17 mouse cellular contexts compared by ENCODE assay signal in genomic region chr8:117742431-117743012, GRCm38 (mm10). TPM values are rescaled to one million over a fixed set of nuclear protein-coding genes. Genes with fewer than 3 reads are reported as not detected.
DNase-seq lines count a peak whose midpoint lies in the region; ATAC-seq and TF ChIP-seq lines count a peak whose summit lies in the region.
"Had no signal": no experiment of that assay in that cellular context is flagged by ENCODE, and none has a peak within 500 bp of the region (broad histone marks: within the 10 kb centered on the region; RNA-seq: fewer than 3 reads in every experiment).

No protein-coding gene starts in this region.

- H3K4me1 ChIP-seq in embryonic facial prominence, embryonic 14.5 days (ENCODE audit: control insufficient read depth, insufficient read depth, low read length), result no peaks in the 10 kb centered on the region
- no peaks in the 10 kb centered on the region for H3K4me1 ChIP-seq in embryonic facial prominence, embryonic 10.5 days
- no peaks in the 10 kb centered on the region for H3K4me1 ChIP-seq in midbrain, postnatal 0 days (ENCODE audit: insufficient read depth, low read length)
- H3K4me1 ChIP-seq in midbrain, embryonic 15.5 days, result no peaks in the 10 kb centered on the region
- peaks cover 23% of the 10 kb centered on the region; the same call in 1 of the 2 replicates for H3K4me1 ChIP-seq in small intestine, adult 2 months (ENCODE audit: control insufficient read depth, insufficient read depth, insufficient read length, low read length)

- no peak for TF ChIP-seq CTCF in midbrain, postnatal 0 days (IDR thresholded peaks at IDR 0.05)
- no peak for TF ChIP-seq CTCF in small intestine, adult 2 months (IDR thresholded peaks at IDR 0.05; ENCODE audit: extremely low read depth, insufficient read length, insufficient replicate concordance, low read depth, low read length)

- no peak overlapping the region for H3K4me2 ChIP-seq in embryonic facial prominence, embryonic 14.5 days (ENCODE audit: low read depth, low read length)
- H3K4me2 ChIP-seq in midbrain, postnatal 0 days (ENCODE audit: low read depth, low read length, poor library complexity, severe bottlenecking), result no peak overlapping the region
- H3K4me2 ChIP-seq in midbrain, embryonic 15.5 days, result no peak overlapping the region
- H3K4me2 ChIP-seq: lung, embryonic 14.5 days had no signal

- no peak for TF ChIP-seq POLR2A in small intestine, adult 2 months (IDR thresholded peaks at IDR 0.05; ENCODE audit: low read depth, low read length)

- H3K4me3 ChIP-seq in embryonic facial prominence, embryonic 14.5 days (ENCODE audit: low read depth, low read length), result no peak overlapping the region
- H3K4me3 ChIP-seq in embryonic facial prominence, embryonic 10.5 days, result no peak overlapping the region
- H3K4me3 ChIP-seq in midbrain, postnatal 0 days (ENCODE audit: low read depth, low read length), result no peak overlapping the region
- H3K4me3 ChIP-seq in midbrain, embryonic 15.5 days, result no peak overlapping the region
- no peak overlapping the region for H3K4me3 ChIP-seq in small intestine, adult 2 months (ENCODE audit: low read depth, low read length)
- H3K4me3 ChIP-seq: erythroblast, embryonic 14.5 days; heart, adult 2 months had no signal

- ATAC-seq in embryonic facial prominence, embryonic 14.5 days (ENCODE audit: low read depth), result no peak
- no peak for ATAC-seq in midbrain, postnatal 0 days (ENCODE audit: low FRiP score)
- no peak for ATAC-seq in midbrain, embryonic 15.5 days (replicated peaks)
- ATAC-seq: intestine, embryonic 16.5 days had no signal

- no peaks in the 10 kb centered on the region for H3K36me3 ChIP-seq in embryonic facial prominence, embryonic 14.5 days (ENCODE audit: control insufficient read depth, insufficient read depth, low read length)
- no peaks in the 10 kb centered on the region for H3K36me3 ChIP-seq in embryonic facial prominence, embryonic 10.5 days (replicated peaks)
- H3K36me3 ChIP-seq in midbrain, postnatal 0 days (ENCODE audit: insufficient read depth, low read length), result no peaks in the 10 kb centered on the region
- H3K36me3 ChIP-seq in midbrain, embryonic 15.5 days (replicated peaks), result no peaks in the 10 kb centered on the region
- 0 out of 2 replicates have a peak, but pooled peaks cover 3% of the 10 kb centered on the region for H3K36me3 ChIP-seq in small intestine, adult 2 months (ENCODE audit: control insufficient read depth, insufficient read depth, low read length)

- WGBS in embryonic facial prominence, embryonic 14.5 days, result 73% methylated on average over 15 of the region's 15 CpGs
- WGBS in embryonic facial prominence, embryonic 10.5 days, result 84% methylated on average over 15 of the region's 15 CpGs
- WGBS in midbrain, postnatal 0 days, result 76% methylated on average over 15 of the region's 15 CpGs
- WGBS in midbrain, embryonic 15.5 days, result 75% methylated on average over 15 of the region's 15 CpGs
- 48% methylated on average over 15 of the region's 15 CpGs for WGBS in small intestine, adult 2 months

- H3K27me3 ChIP-seq in embryonic facial prominence, embryonic 14.5 days (replicated peaks; ENCODE audit: control insufficient read depth, insufficient read depth, low read length), result no peaks in the 10 kb centered on the region
- H3K27me3 ChIP-seq in embryonic facial prominence, embryonic 10.5 days (replicated peaks; ENCODE audit: low read depth, poor library complexity, severe bottlenecking), result no peaks in the 10 kb centered on the region
- H3K27me3 ChIP-seq in midbrain, postnatal 0 days (ENCODE audit: insufficient read depth, low read length), result no peaks in the 10 kb centered on the region
- no peaks in the 10 kb centered on the region for H3K27me3 ChIP-seq in midbrain, embryonic 15.5 days (replicated peaks)
- no peaks in the 10 kb centered on the region for H3K27me3 ChIP-seq in small intestine, adult 2 months (ENCODE audit: control insufficient read depth, insufficient read depth, low read length)

- peak; percentile 29 for DNase-seq in embryonic facial prominence, embryonic 14.5 days (ENCODE audit: low spot score)
- no peak for DNase-seq in embryonic facial prominence, embryonic 10.5 days (ENCODE audit: low spot score)
- DNase-seq in midbrain, postnatal 0 days (ENCODE audit: low spot score), result peak; percentile 6
- DNase-seq in kidney, adult 9 months, result peak; percentile 89
- no peak for DNase-seq in layer of hippocampus, postnatal 36 days
- DNase-seq in right cerebral cortex, postnatal 10 days (ENCODE audit: low spot score in 2 of 2), result no peak
- DNase-seq: adrenal gland, adult 2 months; heart, adult 2 months; heart, postnatal 36 days; lung, embryonic 14.5 days; right cerebral cortex, postnatal 25 days had no signal

- H3K27ac ChIP-seq in embryonic facial prominence, embryonic 14.5 days (replicated peaks; ENCODE audit: low read depth, low read length), result no peak overlapping the region
- H3K27ac ChIP-seq in embryonic facial prominence, embryonic 10.5 days (replicated peaks), result no peak overlapping the region
- H3K27ac ChIP-seq in midbrain, postnatal 0 days (ENCODE audit: low read depth, low read length), result no peak overlapping the region
- no peak overlapping the region for H3K27ac ChIP-seq in midbrain, embryonic 15.5 days
- peak overlapping the region; percentile 85 for H3K27ac ChIP-seq in small intestine, adult 2 months (ENCODE audit: insufficient read depth, low read depth, low read length)
- H3K27ac ChIP-seq: heart, adult 2 months had no signal

- no peaks in the 10 kb centered on the region for H3K9me3 ChIP-seq in embryonic facial prominence, embryonic 14.5 days (ENCODE audit: control insufficient read depth, low read length)
- no peaks in the 10 kb centered on the region for H3K9me3 ChIP-seq in embryonic facial prominence, embryonic 10.5 days
- no peaks in the 10 kb centered on the region; the same call in 1 of the 2 replicates for H3K9me3 ChIP-seq in midbrain, postnatal 0 days (ENCODE audit: low read length)
- no peaks in the 10 kb centered on the region for H3K9me3 ChIP-seq in midbrain, embryonic 15.5 days

- no peak overlapping the region for H3K9ac ChIP-seq in embryonic facial prominence, embryonic 14.5 days (ENCODE audit: low read depth, low read length)
- H3K9ac ChIP-seq in midbrain, postnatal 0 days (replicated peaks; ENCODE audit: low read length, poor library complexity, severe bottlenecking), result no peak overlapping the region
- no peak overlapping the region for H3K9ac ChIP-seq in midbrain, embryonic 15.5 days
- H3K9ac ChIP-seq: lung, embryonic 14.5 days had no signal

RNA-seq across cellular contexts. Expression of gene Hsd17b2, which starts 40.8 kb away (rescaled TPM):
- polyA plus RNA-seq in embryonic facial prominence, embryonic 14.5 days (2014; fragmentation: Nextera tagmentation; extraction: Ambion mirVana), result 1.2 and 1.3 TPM in 2 replicates
- polyA plus RNA-seq in embryonic facial prominence, embryonic 10.5 days (2016; fragmentation: Nextera tagmentation; extraction: Ambion mirVana), result not detected in 2 replicates
- not detected in 2 replicates for total RNA-seq in midbrain, postnatal 0 days (2014; rRNA removed)
- 0.36 and 0.38 TPM in 2 replicates for polyA plus RNA-seq in midbrain, postnatal 0 days (2015; fragmentation: Nextera tagmentation; extraction: Ambion mirVana)
- polyA plus RNA-seq in midbrain, embryonic 15.5 days (2015; fragmentation: Nextera tagmentation; extraction: Ambion mirVana), result 0.13 TPM in 1 of 2 replicates, not detected in the other
- polyA plus RNA-seq in small intestine, adult 2 months (2012; rRNA removed), result 14.0 and 85.7 TPM in 2 replicates
- total RNA-seq in layer of hippocampus, postnatal 36 days (2021), result not detected
- total RNA-seq: heart, adult 2 months; heart, postnatal 36 days; megakaryocyte-erythroid progenitor cell, adult 5-6 weeks had no signal
- polyA plus RNA-seq: C2C12; erythroblast, embryonic 14.5 days; heart, adult 2 months had no signal

RNA-seq across cellular contexts. Expression of gene Mphosph6, which starts 59.2 kb away (rescaled TPM):
- polyA plus RNA-seq in embryonic facial prominence, embryonic 14.5 days (2014; fragmentation: Nextera tagmentation; extraction: Ambion mirVana), result 50.8 and 55.2 TPM in 2 replicates
- 63.1 and 67.0 TPM in 2 replicates for polyA plus RNA-seq in embryonic facial prominence, embryonic 10.5 days (2016; fragmentation: Nextera tagmentation; extraction: Ambion mirVana)
- 18.5 and 20.6 TPM in 2 replicates for total RNA-seq in midbrain, postnatal 0 days (2014; rRNA removed)
- polyA plus RNA-seq in midbrain, postnatal 0 days (2015; fragmentation: Nextera tagmentation; extraction: Ambion mirVana), result 29.4 and 31.4 TPM in 2 replicates
- polyA plus RNA-seq in midbrain, embryonic 15.5 days (2015; fragmentation: Nextera tagmentation; extraction: Ambion mirVana), result 28.8 and 29.8 TPM in 2 replicates
- polyA plus RNA-seq in small intestine, adult 2 months (2012; rRNA removed), result 1.5 and 2.1 TPM in 2 replicates
- 10 to 100 TPM; 21.3 to 23.4 TPM for total RNA-seq in layer of hippocampus, postnatal 36 days (2021)

Comparison
In these comparisons a context has a peak if more than half of its experiments do, and no peak if none do; other contexts are left out.
1. DNase-seq: peak in embryonic facial prominence, embryonic 14.5 days (single experiment), midbrain, postnatal 0 days (single experiment) and kidney, adult 9 months (single experiment); none in embryonic facial prominence, embryonic 10.5 days (single experiment), layer of hippocampus, postnatal 36 days (0 of 2) and right cerebral cortex, postnatal 10 days (0 of 2).